Mouse (Mus musculus) brain, embryonic 14.5 days (tissue): ENCODE results near the gene Parvg. TPM values are rescaled to one million over a fixed set of nuclear protein-coding genes. Genes with fewer than 3 reads are reported as not detected.

Source experiments
- DNase-seq: peaks from one replicate; pipeline ENCODE4 v3.0.0-alpha.2; 2011; ENCODE audit warnings: low read depth
- CTCF ChIP-seq: fragments of 200-500 bp; IDR thresholded peaks from 2 replicates; pipeline ENCODE4 v1.5.1; 2012; ENCODE audit warnings: inconsistent platforms, mild to moderate bottlenecking, moderate library complexity, borderline replicate concordance; ENCODE audit not compliant: insufficient read depth, insufficient read length; ENCODE audit errors: extremely low read depth
- POLR2A ChIP-seq: fragments of 200-500 bp; IDR thresholded peaks from 2 replicates; pipeline ENCODE4 v1.6.1; 2012; ENCODE audit warnings: mild to moderate bottlenecking, inconsistent platforms, borderline replicate concordance; ENCODE audit not compliant: poor library complexity, insufficient read depth, insufficient read length, severe bottlenecking; ENCODE audit errors: extremely low read depth
- polyA plus RNA-seq: library from polyadenylated mRNA; depleted of rRNA; stranded (reverse); fragments of >200 nt; gene quantifications from 2 replicates; pipeline ENCODE4 v1.2.3, GENCODE M21; 2012

Gene Parvg
- polyA plus RNA-seq, 1 experiment: 1.3 TPM

DNA sequence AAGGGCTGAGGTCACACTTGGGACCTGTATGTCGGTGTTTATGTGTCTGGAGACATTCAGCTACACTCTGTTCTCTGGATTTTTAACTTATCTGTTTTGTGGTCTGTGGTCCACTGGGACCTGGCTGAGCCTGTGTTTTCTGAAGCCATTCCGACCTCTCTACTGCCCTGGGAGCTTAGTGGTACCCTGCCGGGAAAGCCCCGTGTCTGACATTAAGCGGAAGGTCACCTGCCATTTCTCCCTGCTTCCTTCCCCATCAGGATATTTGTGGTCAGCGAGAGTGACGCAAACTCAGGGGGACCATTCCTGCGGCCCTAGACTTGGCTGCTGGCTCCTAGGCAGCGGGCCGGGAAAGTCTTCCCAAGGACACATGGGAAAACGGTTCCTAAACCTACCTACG lies 30.2 kb upstream of the Parvg start:
- no peak for TF ChIP-seq CTCF
- TF ChIP-seq POLR2A: no peak
- DNase-seq: no peak

DNA sequence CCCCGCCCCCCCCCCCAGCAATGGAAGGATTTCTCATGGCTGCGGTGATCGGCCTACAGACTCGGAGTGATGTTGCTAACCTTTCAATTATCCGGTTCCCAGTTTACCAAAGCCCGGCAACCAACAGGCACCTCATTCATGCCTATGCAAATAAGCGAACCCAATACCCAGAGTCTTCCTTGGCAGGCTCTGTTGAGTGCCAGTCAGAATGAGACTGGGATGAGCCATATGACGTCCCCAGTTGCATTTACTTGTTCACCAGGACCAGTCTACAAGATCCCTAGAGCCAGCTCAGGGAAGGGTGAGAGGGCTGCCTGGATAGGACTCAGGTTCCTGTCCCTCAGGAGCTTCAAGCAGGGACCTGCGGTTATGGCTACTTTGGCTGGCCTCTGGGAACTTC lies 29.4 kb upstream of the Parvg start:
- DNase-seq: peak; percentile 67

DNA sequence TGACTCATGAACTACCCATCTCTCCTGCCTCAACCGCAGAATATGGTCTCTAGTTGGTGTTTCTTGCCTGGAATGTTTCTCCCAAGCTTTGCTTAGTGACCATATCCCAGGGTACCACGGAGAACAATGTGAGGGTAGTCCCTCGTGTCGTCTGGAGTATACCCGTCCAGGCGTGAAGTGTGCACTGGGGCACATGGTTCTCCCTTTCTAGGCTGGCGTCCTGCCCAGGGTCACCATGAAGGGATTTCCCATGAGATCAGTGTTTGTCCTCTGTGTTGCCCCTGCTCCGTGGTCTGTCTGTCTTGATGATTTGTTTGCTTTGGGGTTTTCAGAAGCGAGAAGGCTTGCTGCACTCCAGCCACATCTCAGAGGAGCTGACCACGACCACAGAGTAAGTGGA lies 28.6 kb upstream of the Parvg start:
- TF ChIP-seq POLR2A (no peak), CTCF (no peak)
- DNase-seq: no peak

More for the DNA sequence above, 29.4 kb upstream of the Parvg start:
- TF ChIP-seq POLR2A (no peak), CTCF (no peak)

DNA sequence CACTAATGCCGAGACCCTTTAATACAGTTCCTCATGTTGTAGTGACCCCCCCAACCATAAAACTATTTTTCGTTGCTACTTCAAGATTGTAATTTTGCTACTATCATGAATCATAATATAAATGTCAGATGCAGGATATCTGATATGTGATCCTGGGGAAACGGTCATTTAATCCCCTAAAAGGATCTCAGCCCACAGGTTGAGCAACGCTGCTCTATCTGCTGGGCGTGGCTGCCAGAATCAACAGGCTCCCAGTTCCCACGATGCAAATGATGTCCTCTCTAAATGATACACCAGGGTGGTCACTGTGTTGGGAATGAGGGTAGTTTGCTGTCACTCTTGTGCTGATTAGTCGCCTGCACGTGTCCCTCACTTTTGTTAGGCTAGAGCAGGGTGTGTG lies 26.4 kb upstream of the Parvg start:
- no peak for TF ChIP-seq CTCF
- no peak for TF ChIP-seq POLR2A
- DNase-seq: no peak

DNA sequence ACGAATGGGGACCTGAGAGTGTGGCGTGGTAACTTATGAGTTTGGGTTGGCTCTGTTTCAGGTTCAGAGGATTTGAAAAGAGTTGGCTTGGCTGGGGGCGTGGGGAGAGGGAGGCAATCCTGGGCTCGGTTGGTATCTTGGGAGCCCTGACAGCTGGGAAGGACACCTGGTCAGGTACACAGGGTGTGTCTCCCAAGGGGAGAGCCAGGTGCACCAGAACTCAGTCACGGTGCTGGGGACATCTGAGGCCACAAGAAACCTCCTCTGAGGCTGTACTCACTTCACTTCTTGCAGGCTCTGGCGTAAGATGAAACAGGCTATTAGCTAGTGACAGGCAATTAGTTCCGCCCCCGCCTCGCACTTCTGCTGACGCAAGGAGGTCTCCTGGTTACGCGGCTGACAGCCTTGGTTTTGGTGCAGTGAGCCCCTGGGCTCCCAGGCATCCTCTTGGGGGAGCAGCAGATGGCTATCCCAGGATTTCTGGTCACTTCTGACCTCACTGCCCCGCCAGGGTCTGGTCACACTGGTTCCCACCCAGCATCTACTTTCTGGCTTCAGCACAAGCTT lies 24.9 kb upstream of the Parvg start:
- peak; percentile 93 for DNase-seq
- TF ChIP-seq POLR2A: no peak
- no peak for TF ChIP-seq CTCF

DNA sequence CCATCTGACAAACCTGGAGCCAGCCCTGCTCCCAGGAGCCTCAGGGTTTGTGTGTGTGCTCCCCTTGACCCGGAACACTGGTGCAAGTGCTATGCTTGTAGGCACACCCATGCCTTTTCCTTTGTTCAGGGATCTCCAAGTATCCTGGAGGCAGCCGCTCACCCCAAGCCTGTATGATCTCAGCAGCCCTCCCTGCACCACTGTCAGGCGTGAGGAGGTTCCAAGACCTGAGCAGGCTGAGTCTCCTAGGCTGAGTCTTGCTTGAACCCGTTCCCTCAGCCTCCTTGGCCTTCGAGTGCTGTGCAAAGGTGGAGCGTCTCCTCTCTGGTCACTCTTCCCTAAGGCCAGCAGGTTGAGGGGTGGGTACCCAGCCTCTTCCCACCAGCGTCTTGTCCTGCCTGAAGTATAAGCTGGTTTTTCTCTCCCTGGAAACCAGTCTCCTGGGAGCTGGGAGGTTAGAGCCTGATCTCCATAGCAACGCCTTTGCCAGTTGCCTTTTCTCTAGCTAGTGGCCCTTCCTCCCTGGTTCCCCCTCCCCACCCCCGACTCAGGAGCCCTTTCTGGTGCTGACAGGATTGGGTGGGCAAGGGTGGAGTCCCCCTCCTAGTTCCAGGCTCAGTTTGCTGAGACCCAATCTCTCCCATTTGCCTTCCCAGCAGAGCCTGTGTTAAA lies 24.0 kb upstream of the Parvg start:
- TF ChIP-seq CTCF: no peak
- no peak for TF ChIP-seq POLR2A
- DNase-seq: peak; percentile 92

DNA sequence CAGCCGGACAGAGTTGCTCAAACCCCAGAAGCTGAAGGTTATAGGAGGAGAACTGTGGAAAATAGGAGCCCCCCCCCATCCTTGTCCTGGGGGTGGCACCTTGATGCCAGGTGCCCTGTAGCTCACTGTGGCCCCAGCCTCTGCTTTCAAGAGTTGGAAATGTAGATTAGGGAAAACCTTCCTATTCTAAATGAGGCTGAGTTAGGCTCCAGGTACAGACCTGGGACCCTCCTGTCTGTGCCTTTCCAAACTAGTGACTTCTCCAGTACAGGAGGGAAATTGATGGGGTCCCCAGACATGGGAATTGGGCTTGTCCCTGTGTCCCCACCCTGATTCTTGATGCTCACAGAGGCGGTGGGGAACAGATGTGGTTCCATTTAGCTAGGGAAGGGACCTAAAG lies 23.2 kb upstream of the Parvg start:
- no peak for DNase-seq
- TF ChIP-seq CTCF (no peak), POLR2A (no peak)

DNA sequence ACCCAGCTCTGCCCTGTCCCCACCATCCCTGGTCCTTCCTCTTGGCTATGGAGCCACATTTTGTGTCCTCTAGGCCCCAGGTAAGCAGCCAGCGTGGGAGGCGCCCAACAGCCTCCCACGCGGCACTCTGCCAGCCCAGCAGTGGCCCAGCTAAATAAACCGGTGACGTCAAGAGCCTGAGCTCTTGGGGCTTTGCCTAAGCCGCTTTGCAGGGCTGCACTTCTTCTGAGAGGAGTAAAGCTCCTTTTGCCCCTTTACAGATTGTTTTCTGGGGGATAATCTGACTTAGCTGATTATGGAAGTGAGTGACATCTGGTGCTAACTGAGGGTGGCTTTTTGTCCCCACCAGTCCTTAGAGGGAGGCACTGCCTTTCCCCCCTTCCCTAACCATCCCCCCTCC lies 22.8 kb upstream of the Parvg start:
- peak; percentile 92 for DNase-seq
- TF ChIP-seq POLR2A: no peak
- TF ChIP-seq CTCF: no peak

DNA sequence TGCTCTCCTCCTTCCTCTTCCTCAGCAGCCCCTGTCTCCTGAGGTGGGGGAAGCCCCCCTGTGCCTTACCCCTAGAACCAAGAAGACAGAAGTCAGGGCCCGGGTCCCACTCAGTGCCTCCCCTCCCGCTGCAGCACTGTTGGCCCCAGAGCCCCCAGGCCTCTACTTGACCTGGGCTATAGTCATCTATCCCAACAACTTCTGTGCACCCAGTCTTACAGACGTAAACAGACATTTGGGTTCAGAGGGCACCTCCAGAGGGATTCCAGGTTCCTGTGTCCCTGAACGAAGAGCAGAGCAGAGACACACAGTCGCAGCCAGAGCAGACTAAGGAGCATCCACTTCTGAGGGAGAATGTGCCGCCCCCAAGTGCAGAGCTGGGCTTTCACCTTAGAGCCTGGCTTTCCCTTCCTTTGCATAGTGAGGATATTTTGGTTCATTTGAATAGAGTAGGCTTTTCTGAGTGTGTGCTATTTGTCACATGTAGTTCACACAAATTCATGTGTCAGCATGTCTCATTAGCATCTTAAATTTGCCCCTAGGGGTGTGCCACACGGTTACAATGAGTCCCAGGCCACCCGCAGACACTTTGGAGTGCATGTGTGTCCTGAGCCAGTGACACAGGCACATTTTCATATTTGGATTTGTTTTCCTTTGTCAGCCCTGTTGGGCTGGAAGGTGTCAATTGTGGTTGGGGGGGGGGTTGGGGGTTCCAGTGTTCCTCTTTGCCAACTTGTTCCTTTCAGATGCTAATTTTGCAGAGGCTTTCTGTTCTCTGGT lies 22.0 kb upstream of the Parvg start:
- TF ChIP-seq CTCF: no peak
- TF ChIP-seq POLR2A: no peak
- DNase-seq: peak; percentile 91

DNA sequence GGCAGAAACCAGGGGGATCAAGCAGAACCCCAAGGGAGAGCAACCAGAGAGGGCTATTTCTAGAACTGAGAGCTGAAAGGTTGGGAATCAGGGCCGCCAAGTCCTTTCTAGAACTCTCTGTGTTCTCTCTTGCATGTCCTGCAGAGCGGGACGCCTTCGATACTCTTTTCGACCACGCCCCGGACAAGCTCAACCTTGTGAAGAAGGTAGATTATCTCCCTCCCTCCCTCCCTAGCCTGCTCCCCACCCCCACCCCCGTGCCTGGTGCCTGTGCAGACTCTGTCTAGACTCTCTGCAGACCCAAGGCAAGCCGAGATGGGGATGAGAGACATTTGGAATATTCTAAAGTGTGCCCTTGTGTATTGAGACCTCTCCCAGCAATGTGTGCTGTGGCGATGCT lies 20.6 kb upstream of the Parvg start:
- no peak for DNase-seq
- TF ChIP-seq CTCF (no peak), POLR2A (no peak)

DNA sequence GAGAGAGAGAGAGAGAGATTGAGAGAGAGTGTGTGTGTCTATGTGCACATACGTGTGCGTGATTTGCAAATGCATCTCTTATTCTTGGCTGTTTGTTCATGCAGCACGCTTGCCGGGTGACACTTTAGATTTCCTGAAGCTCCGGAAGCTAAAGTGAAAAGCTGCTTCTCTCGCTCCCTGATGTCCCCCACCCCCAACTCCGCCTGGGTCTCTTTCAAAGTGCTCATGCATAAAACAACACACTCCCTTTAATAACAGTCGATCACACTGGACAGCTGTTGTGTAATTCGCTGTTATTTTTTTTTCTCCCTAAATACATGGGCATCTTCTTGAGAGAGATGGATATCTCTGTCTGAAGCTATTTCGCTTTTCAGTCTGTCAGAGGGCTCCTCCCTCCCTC lies 18.5 kb upstream of the Parvg start:
- TF ChIP-seq CTCF (no peak), POLR2A (no peak)
- DNase-seq: peak; percentile 89
